Mouse (Mus musculus) heart, postnatal 10 days (tissue): ENCODE measurements around the gene Zfp692. TPM values are rescaled to one million over a fixed set of nuclear protein-coding genes. Genes with fewer than 3 reads are reported as not detected.

Experiments used
- DNase-seq, 2 experiments: peaks; one replicate each; pipeline ENCODE4 v3.0.0; 2021
- intact Hi-C: fragments of 180-260 bp; cut with DNase I; formaldehyde crosslinking; loops from one replicate; pipeline ENCODE4 v1.15.1; 2025
- total RNA-seq, 2 experiments: library from RNA; stranded (reverse); gene quantifications; 2 replicates each; pipeline ENCODE4 v1.2.3; 2021

Zfp692 gene
- total RNA-seq, result 1 to 10 TPM; 4.5 TPM

DNA sequence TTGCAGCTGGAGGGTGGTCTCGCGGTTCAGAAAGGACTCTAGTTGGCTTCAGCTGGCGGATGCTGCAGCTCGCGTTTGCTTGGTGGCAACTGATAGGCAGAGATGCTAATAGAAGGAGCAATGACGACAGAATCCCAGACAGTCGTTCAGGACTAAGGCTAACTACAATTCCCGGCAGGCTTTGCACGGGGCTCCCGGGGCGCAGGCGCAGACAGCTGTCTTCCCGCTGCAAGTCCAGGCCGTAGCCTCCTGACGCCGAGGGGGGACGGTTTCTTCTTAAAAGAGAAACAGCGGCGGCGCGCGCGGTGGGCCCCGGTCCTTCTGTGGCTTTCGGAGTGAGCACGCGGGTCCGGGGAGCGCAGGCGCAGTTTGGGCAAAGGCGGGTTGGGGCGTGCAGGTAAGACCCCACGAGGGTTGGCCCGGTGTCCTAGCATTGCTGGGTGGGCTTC lies at the start of gene Zfp692:
Gene Zfp692, plus strand, starts transcription at position 210 of the 449 bp plus-strand sequence.
- DNase-seq, result peak; percentile 95 to 96
- intact Hi-C loops, result no loop called here

GRCm38 (mm10) chr11:58257816-58258215 lies 49.1 kb upstream of the Zfp692 start:
- intact Hi-C loops, result no loop called here
- no peak for DNase-seq

DNA sequence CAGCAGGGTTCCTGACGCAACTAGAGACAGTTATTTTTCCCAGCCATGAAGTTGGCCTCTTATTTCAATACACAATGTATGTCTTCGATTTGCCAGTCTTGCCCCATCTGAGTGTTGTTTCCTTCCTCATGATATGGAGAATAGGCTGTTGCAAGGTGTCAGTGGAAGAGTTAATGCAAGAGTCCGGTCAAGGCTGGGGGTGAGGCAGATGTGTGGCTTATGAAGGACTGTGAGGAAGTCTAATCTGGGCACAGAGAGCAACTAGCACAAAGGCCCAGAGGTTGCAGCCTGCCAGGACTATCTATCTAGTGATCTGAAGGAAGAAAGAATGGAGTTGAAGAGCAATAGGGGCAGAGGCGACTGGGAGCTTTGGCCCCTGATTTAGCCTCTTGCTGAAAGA lies 46.7 kb upstream of the Zfp692 start:
- DNase-seq, result no peak
- intact Hi-C loops, result no loop called here

DNA sequence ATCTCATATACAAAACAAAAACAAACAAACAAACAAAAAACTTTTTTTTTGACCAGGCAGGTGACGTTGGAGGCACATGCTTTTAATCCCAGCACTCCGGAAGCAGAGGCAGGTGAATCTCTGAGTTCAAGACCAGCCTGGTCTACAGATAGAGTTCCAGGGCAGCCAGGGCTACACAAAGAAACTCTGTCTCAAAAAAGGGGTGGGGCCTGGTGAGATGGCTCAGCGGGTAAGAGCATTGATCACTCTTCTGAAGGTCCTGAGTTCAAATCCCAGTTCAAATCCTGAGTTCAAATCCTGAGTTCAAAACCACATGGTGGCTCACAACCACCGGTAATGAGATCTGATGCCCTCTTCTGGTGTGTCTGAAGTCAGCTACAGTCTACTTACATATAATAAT lies 45.0 kb upstream of the Zfp692 start:
- no peak for DNase-seq
- intact Hi-C loops, result no loop called here

- intact Hi-C loops, result no loop called here
- DNase-seq, result no peak
These were observed 44.5 kb upstream of the Zfp692 start for GRCm38 (mm10) chr11:58262336-58262735.

- intact Hi-C loops, result no loop called here
These were observed 43.4 kb upstream of the Zfp692 start for GRCm38 (mm10) chr11:58263516-58263915.

DNA sequence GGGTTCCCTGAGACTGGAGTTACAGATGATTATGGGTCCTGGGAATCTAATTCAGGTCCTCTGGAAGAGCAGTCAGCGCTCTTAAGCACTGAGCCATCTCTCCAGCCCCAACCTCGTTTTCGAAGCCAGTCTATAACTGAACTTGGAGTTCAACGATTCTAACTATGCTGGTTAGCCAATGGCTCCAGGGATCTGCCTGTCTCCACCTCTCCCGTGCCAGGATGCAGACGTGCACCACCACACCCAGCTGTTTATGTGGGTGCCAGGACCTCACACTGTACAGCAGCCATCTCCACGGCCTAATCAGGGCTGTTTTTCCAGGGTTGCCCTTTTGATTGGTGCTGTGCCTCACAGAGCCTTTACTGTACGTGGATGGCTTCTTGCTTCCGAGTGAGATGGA lies 42.3 kb upstream of the Zfp692 start:
- intact Hi-C loops, result no loop called here
- no peak for DNase-seq

More at GRCm38 (mm10) chr11:58263516-58263915, 43.4 kb upstream of the Zfp692 start:
- no peak for DNase-seq

GRCm38 (mm10) chr11:58268285-58268684 lies 38.6 kb upstream of the Zfp692 start:
- no peak for DNase-seq
- intact Hi-C loops, result no loop called here

- no peak for DNase-seq
- intact Hi-C loops, result no loop called here
These were observed 32.3 kb upstream of the Zfp692 start, which contains the start of gene 4930438A08Rik for GRCm38 (mm10) chr11:58274572-58274971. Gene 4930438A08Rik (plus strand): TSS chr11:58274799.

DNA sequence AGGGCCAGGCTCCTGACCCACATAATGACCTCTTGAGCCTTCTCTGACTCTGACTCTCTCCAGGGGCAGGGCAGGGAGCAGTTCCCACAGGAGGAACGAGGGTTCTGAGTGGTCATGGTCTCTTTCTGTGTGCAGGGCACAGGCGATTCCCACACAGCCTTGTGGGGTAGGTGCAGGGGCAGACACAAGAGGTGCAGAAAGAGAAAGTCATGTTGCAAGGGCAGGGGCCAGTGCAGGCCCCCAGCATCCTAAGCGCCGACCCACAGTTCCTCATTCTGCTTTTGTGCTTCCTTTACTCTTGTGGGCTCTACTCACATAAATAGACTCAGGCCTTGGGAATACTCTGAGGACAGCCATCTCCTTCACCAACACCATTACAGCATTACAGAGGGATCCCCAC lies 31.1 kb upstream of the Zfp692 start:
- DNase-seq, result no peak
- intact Hi-C loops, result no loop called here

GRCm38 (mm10) chr11:58281970-58282496 lies 24.8 kb upstream of the Zfp692 start:
- DNase-seq, result no peak
- intact Hi-C loops, result no loop called here

- no peak for DNase-seq
- intact Hi-C loops, result no loop called here
These were observed 24.4 kb upstream of the Zfp692 start for GRCm38 (mm10) chr11:58282518-58282917.

- intact Hi-C loops, result no loop called here
These were observed 16.7 kb upstream of the Zfp692 start for GRCm38 (mm10) chr11:58289992-58290682.

GRCm38 (mm10) chr11:58290812-58291211 lies 16.1 kb upstream of the Zfp692 start:
- DNase-seq, result no peak
- intact Hi-C loops, result no loop called here

More at GRCm38 (mm10) chr11:58289992-58290682, 16.7 kb upstream of the Zfp692 start:
- DNase-seq, result no peak

DNA sequence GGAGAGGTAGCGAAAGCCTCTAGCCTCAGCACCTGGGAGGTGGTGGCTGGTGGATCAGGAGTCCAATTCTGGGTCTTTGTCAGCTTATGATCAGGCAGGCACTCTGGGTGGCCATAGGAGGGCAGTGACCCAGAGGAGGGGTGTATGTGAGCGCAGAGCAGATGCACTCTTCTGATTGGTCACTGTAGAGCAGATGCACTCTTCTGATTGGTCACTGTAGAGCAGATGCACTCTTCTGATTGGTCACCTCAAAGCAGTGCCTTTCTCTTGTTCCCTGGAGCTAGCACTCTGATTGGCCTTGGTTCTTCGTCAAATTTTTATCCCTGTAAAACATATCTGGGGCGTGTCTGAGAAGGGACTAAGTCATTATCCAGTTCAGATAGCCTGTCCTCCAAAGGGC lies 14.1 kb upstream of the Zfp692 start:
- intact Hi-C loops, result no loop called here
- no peak for DNase-seq

- intact Hi-C loops, result no loop called here
- DNase-seq, result no peak
These were observed 9.5 kb upstream of the Zfp692 start for GRCm38 (mm10) chr11:58297396-58297795.

DNA sequence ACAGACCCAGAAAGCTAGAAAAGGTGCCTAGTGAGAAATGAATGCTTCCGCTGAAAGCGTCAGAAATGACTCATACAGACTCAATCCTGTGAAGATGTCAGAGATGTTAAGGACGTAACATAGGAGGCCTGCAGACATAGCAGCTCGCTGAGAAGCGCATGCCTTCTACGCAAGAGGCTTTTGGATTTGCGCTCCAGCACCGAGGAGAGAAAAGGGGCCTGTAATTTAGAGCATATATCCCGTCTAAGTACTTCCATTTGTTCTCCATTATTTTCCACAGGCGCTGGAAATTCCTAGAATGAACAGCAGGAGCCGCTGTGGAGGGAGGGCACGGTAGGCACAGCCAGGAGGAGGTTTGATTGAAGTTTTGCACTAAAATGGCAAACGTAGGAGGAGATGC lies 5.8 kb upstream of the Zfp692 start:
- DNase-seq, result peak; percentile 73 to 86
- intact Hi-C loops, result loop anchor here (1.0 to 5.0 kb wide), 5 partner anchors 100 to 349 kb away; no protein-coding TSS in a partner anchor

- intact Hi-C loops, result loop anchor here (1.0 to 5.0 kb wide), 6 partner anchors 29 to 350 kb away; partner anchors contain the start of genes Sh3bp5l and Zfp672
- DNase-seq, result peak; percentile 98 to 99
These were observed 4.8 kb upstream of the Zfp692 start for GRCm38 (mm10) chr11:58301837-58302754.

GRCm38 (mm10) chr11:58302774-58303445 lies 4.0 kb upstream of the Zfp692 start:
- intact Hi-C loops, result loop anchor here (2.0 to 5.0 kb wide), 2 partner anchors 28 to 351 kb away; partner anchors contain the start of genes Sh3bp5l and Zfp672
- no peak for DNase-seq

- intact Hi-C loops, result loop anchor here (2.0 to 5.0 kb wide), 2 partner anchors 27 to 351 kb away; partner anchors contain the start of genes Sh3bp5l and Zfp672
- no peak for DNase-seq
These were observed 3.3 kb upstream of the Zfp692 start for GRCm38 (mm10) chr11:58303594-58303993.
